Mouse (Mus musculus) erythroblast, embryonic 14.5 days (primary cell): ENCODE data around the gene Spg7. TPM values are rescaled to one million over a fixed set of nuclear protein-coding genes. Genes with fewer than 3 reads are reported as not detected.
A peak's percentile ranks its signal among the peaks of the same experiment; 100 is the strongest.
"Not testable (repeated sequence)": the region's sequence is repeated elsewhere in the genome, so short reads cannot be mapped to it uniquely, and the experiment has no call there.

Experiments used
- H3K27me3 ChIP-seq: 2 replicates; pipeline ENCODE4 v1.6.1; 2012; ENCODE audit warnings: inconsistent platforms; ENCODE audit not compliant: control insufficient read depth
- H3K36me3 ChIP-seq: 2 replicates; pipeline ENCODE4 v1.6.1; 2012; ENCODE audit warnings: mild to moderate bottlenecking, inconsistent platforms; ENCODE audit not compliant: control insufficient read depth
- H3K4me1 ChIP-seq: 2 replicates; pipeline ENCODE4 v1.6.1; 2012; ENCODE audit warnings: inconsistent platforms; ENCODE audit not compliant: control insufficient read depth
- H3K4me3 ChIP-seq: replicated peaks from 2 replicates; pipeline ENCODE3; 2012; ENCODE audit warnings: moderate library complexity, mild to moderate bottlenecking, inconsistent platforms
- H3K9me3 ChIP-seq: 2 replicates; pipeline ENCODE4 v1.6.1; 2012; ENCODE audit warnings: low read length, inconsistent platforms, mixed read lengths; ENCODE audit not compliant: control insufficient read depth
- GATA1 ChIP-seq: IDR thresholded peaks from 2 replicates; pipeline ENCODE4 v1.6.1; 2012; ENCODE audit warnings: low read length, inconsistent platforms, mixed read lengths
- TAL1 ChIP-seq: IDR thresholded peaks from 3 replicates; pipeline ENCODE4 v1.6.1; 2012; ENCODE audit warnings: low read length, inconsistent platforms, mixed read lengths
- polyA plus RNA-seq: library from polyadenylated mRNA; stranded (reverse); fragments of >175 nt; gene quantifications from 2 replicates; pipeline ENCODE4 v1.2.3, GENCODE M21; 2012

Gene Spg7
- polyA plus RNA-seq, 1 experiment = 6.3 TPM

DNA sequence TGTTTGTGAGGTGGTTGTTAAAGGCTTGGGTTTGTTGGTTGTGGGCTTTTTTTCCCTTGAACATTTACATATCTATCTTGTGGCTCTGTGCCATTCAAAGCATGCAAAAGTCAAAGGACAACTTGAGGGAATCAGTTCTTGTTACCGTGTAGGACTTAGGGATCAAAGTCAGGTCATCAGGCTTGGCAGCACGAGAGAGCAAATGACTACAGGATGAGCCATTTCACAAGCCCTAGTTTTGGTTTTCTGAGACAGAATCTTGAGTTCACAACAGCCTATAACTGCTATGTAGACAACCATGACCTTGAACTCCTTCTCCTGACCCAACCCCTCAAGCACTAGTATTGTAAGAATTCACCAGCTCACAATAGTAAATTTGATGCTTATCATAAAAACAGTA is 24.4 kb upstream of the Spg7 start:
- Histone ChIP-seq H3K36me3 (peaks cover 20% of the 10 kb centered on the region), H3K27me3 (no peaks in the 10 kb centered on the region), H3K9me3 (no peaks in the 10 kb centered on the region), H3K4me3 (no peak overlapping the region), H3K4me1 (peaks cover 76% of the 10 kb centered on the region)
- TF ChIP-seq GATA1 (no peak), TAL1 (no peak)

DNA sequence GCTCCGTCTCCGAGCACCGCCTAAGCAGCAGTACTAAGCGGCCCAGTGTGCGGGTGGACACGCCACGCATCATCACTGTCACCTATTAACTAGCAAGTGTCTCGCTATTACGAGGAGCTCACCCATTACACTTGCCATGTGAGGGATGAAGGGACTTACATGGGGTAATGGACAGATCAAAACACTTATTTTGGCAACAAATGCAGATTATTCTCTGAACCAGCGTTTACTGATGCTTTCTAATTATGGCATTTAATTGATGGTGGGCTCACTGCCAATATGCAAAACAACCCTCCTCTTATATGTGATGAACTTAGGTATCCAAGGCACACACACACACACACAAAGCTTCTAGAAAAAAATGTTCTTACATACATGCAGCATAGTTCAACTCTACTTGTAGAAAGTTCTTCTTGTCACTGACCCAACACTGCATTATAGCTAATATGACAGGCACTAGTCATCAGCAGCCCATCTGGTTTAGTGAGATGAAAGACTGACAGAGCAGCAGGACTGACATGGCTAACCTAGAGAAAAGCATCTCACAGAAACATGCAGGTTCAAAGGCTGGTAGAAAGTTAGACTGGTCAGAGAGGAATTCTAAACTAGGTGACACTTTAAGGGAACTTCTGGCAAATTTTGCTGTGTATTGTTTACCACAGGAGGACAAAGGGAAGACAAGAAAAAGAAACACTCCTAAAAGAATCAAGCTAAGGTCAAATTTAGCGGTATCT is 23.2 kb upstream of the Spg7 start:
- H3K4me3 ChIP-seq = peak overlapping the region; percentile 98
- no peaks in the 10 kb centered on the region for H3K27me3 ChIP-seq
- no peaks in the 10 kb centered on the region for H3K9me3 ChIP-seq
- H3K4me1 ChIP-seq = peaks cover 77% of the 10 kb centered on the region
- no peak for TF ChIP-seq TAL1
- TF ChIP-seq GATA1 = no peak
- peaks cover 22% of the 10 kb centered on the region for H3K36me3 ChIP-seq

DNA sequence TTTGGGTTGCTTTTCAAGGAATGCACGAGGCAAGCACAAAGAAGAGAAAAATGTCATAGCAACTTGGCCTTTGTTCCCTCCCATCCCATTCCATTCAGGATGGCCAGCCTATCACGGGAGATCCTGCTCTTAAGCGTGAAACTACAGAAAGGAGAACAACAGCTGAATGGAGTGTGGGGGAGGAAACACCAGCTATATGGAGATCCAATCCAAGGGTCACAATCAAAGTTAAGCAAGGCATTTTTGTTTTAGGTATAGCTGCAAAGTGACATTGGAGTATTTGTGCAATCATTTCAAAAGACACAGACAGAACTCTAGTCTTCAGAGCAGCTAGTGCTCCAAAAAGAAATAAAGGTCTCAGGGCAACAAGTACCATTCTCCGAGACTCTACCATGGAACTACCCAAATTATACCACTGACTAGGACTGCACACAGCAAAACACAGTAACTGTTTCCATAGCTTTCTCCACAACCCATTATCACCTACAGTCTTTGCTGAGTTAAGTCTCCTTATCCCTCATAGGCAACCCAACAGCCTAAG is 22.6 kb upstream of the Spg7 start:
- peak overlapping the region; percentile 98 for H3K4me3 ChIP-seq
- H3K27me3 ChIP-seq = no peaks in the 10 kb centered on the region
- no peak for TF ChIP-seq TAL1
- no peak for TF ChIP-seq GATA1
- H3K9me3 ChIP-seq = no peaks in the 10 kb centered on the region
- H3K36me3 ChIP-seq = peaks cover 24% of the 10 kb centered on the region
- H3K4me1 ChIP-seq = peaks cover 75% of the 10 kb centered on the region

DNA sequence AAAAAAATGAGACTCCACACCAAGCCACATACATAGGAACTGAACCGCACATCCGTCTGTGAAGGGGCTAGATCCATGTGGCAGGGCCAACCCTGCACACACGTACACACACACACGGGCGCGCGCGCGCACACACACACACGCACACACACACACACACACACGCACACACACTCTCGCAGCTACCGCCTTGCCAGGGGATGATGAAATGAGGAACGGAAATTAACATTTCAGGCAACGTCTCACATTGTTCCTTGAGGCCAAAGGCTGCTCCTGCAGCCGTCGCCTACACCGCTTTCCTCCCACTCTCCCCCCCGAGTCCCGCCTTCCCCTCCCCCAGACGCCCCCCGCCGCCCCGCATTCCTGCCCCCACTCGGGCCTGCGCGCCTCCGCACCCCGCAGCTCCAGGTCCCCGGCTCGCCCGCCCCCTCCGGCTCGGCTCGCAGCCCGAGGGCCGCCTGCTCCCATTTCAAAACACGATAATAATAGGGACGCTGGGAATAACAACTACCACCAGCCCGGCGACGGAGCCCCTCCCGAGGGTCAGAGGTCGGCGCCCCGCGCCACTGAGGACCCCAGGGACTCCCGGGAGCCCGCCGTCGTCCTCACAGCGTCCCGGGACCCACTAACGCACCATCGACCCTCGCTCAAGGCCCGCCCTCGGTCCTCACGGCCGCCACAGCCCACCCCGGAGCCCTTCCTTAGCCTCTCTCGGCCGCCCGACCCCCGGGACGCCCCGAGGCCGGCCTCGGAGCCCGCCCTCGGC is 21.6 kb upstream of the Spg7 start:
- H3K9me3 ChIP-seq = no peaks in the 10 kb centered on the region
- peak overlapping the region; percentile 98 for H3K4me3 ChIP-seq
- TF ChIP-seq GATA1 (no peak), TAL1 (no peak)
- H3K36me3 ChIP-seq = peaks cover 27% of the 10 kb centered on the region
- H3K4me1 ChIP-seq = peaks cover 67% of the 10 kb centered on the region
- H3K27me3 ChIP-seq = no peaks in the 10 kb centered on the region

DNA sequence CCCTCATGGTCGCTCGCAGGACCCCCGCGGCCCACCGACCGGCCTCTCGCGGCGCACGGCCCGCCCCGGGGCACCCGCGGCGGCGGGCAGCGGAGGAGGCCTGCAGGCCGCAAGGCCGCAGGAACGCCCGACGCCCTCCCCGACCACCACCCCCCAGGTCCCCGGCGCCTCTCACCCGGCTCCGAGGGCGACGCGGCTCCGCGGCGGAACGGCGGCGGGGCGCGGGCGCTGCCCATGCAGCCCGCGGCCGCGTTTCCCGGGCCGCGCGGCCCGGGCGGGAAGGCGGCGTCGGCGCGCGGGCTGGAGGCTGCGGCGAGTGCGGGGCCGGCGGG is 21.0 kb upstream of the Spg7 start:
- no peaks in the 10 kb centered on the region for H3K9me3 ChIP-seq
- TF ChIP-seq GATA1 = no peak
- peaks cover 26% of the 10 kb centered on the region for H3K36me3 ChIP-seq
- peak overlapping the region; percentile 98 for H3K4me3 ChIP-seq
- no peaks in the 10 kb centered on the region for H3K27me3 ChIP-seq
- H3K4me1 ChIP-seq = peaks cover 62% of the 10 kb centered on the region

DNA sequence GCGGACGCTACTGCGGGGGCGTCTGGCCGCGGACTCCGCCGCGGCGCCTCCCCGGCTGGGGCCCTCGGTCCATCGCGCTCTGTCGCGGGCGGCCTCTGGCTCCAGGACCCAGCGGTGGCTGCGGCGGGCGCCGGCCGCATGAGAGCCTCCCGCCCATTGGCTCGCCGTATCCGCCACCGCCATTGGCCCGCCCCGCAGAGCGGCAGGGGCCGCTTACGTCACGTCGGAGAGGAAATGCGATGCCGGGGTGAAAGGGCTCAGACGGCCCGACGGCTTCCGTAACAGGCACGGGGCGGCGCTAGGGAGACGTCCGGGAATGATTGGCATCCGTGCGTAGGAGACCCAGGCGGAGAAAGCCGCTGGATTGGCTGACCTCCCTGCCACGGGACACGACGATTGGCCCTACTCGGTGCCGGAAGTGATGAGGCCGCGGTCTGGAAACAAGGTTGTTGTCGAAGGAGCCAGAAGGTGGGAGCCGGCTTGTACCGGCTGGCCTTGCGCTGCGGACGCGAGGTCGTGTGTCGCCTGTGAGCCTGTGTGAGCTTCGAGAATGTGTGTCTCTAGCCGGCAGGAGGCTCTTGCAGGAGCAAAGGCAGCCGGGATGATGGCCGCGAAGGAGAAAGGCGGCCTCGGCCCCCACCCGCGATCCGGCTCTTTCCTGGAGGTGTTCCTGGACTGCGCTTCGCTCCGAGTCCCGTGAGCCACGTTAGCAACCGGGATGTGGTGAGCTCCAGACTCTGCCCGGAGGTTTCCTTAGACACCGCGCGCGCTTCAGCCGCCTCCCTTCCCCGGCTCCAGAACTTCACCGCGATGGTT is 20.4 kb upstream of the Spg7 start, which contains the start of gene Ankrd11:
Ankrd11 (minus strand) TSS at position 120 of the 816 bp plus-strand sequence.
- no peaks in the 10 kb centered on the region for H3K9me3 ChIP-seq
- TF ChIP-seq TAL1 = no peak
- TF ChIP-seq GATA1 = no peak
- peak within 1 kb of the TSS; percentile 98 for H3K4me3 ChIP-seq
- H3K36me3 ChIP-seq = peaks cover 30% of the 10 kb centered on the region
- H3K27me3 ChIP-seq = no peaks in the 10 kb centered on the region
- peaks cover 56% of the 10 kb centered on the region for H3K4me1 ChIP-seq

DNA sequence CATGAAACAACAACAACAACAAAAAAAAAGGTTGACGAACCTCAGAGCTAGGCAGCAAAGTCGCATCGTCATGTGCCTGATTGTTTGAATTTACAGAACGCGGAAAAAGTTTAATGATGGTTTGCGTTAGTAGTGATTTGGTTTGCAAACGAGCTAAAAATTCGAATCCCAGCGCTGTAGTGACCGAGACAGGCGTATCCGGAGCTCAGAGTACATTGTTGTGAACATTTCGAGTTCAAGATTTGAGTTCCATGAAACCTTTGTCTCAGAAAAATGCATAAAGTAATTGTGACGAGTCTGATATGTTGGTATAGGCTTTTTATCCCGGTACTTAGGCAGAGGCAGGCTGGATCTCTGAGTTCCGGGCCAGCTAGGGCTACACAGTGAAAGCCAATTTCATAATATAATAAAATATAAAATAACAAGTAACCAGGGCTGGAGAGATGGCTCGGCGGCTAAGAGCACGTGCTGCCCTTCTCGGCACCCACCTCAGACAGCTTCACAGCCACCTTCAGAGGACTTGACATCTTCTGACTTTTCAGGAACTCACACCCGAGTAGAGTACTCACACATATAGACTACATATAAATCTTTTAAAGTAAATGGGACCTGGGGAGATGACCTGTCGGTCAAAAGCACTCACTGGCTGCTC is 19.6 kb upstream of the Spg7 start:
- H3K9me3 ChIP-seq = no peaks in the 10 kb centered on the region
- peak overlapping the region; percentile 98 for H3K4me3 ChIP-seq
- TF ChIP-seq GATA1 (no peak), TAL1 (no peak)
- peaks cover 34% of the 10 kb centered on the region for H3K36me3 ChIP-seq
- H3K27me3 ChIP-seq = no peaks in the 10 kb centered on the region
- H3K4me1 ChIP-seq = peaks cover 49% of the 10 kb centered on the region

DNA sequence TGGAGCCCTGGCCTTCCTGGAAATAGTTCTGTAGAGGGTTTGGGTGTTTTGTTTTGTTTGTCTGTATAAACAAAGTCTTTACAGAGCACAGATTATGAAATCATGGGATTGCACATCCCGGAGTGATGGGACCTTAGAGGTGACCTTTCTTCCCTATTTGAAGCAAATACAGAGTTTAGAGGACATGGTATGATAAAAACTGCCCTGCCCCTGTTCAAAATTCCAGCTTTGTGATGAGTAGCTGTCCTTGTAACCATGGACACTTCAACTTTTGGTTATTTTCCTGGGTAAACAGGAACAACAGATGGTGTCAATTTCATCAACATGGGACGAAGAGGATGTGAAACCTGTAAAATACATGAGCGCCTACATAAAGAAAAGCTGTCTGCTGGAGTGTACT is 18.8 kb upstream of the Spg7 start:
- TF ChIP-seq GATA1 = no peak
- no peak for TF ChIP-seq TAL1
- Histone ChIP-seq H3K36me3 (peaks cover 34% of the 10 kb centered on the region), H3K9me3 (no peaks in the 10 kb centered on the region), H3K27me3 (no peaks in the 10 kb centered on the region), H3K4me1 (peaks cover 45% of the 10 kb centered on the region), H3K4me3 (peak overlapping the region; percentile 98)

DNA sequence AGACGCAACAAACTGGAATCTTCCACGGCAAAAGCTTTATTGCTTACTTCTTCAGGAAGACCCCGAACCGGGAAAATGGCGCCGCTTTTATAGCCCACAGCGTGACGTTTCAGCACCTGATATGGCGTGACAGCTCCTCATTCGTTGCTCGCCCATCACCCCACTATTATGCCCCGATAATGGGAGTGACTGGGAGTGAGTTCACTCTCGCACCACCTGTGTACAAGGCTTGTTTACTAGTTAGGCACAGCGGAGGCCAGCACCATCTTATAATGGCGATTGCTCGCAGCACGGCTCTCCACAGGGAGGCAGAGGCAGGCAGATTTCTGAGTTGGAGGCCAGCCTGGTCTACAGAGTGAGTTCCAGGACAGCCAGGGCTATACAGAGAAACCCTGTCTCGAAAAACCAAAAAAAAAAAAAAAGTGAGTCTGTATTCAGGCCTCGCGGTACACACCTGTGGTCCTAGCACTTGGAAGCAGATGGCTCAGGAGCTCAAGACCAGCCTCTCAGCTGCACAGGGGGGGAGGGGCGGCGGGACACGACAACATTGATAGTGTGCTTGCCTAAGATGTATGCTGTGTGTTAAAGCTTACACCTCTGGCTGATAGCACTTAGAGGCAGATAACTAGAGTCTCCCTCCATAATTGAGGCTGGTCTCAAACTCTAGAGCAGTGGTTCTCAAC is 17.9 kb upstream of the Spg7 start:
- Histone ChIP-seq H3K36me3 (peaks cover 31% of the 10 kb centered on the region), H3K4me1 (peaks cover 36% of the 10 kb centered on the region)
- H3K27me3 ChIP-seq, H3K9me3 ChIP-seq, H3K4me3 ChIP-seq: not testable (repeated sequence)
